Mouse (Mus musculus): ENCODE data around the gene Stag1. TPM values are rescaled to one million over a fixed set of nuclear protein-coding genes. Genes with fewer than 3 reads are reported as not detected.

The Stag1 gene
- total RNA-seq, 2 experiments from 2014 or later = 65.0 to 66.2 TPM

DNA sequence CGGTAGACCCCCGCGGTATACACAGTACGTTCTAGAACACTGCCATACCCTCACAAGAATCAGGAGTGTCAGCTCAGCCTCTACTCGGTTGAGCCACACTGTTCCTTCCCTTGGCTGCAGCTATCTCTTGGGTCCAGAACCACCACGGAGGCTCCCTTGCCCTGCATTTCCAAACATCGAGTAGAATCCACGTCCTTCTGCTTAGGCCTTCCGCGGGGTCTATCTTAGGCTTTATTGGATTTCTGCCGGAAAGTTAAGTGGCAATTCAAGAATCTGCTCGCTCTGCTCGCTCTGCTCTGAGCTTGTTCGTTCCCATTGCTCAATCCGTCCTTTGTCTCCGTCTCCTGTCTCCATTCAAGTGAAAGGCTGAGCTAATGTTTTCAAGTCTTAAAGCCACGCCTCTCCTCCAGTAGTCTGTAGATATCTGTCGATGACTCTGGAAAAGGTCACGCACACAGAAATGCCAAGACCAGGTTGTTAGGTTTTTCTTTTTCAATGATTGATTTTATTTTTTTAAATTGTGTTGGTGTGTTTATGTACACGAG lies 17.3 kb upstream of the Stag1 start:
- TF ChIP-seq CTCF (IDR thresholded peaks at IDR 0.05) = no peak
- no peak overlapping the region for H3K27ac ChIP-seq

GRCm38 (mm10) chr9:100581543-100582492 lies 15.8 kb upstream of the Stag1 start:
- Histone ChIP-seq H3K27ac (no peak overlapping the region), H3K4me3 (no peak overlapping the region)
- DNase-seq (ENCODE audit: extremely low spot score in 1 of 2, low spot score in 2 of 2) = no peak
- TF ChIP-seq CTCF (IDR thresholded peaks at IDR 0.05) = no peak
- intact Hi-C loops (cut with DNase I) = no loop called here

More for the DNA sequence above, 17.3 kb upstream of the Stag1 start:
- no peak overlapping the region for H3K4me3 ChIP-seq
- no peak for DNase-seq (ENCODE audit: extremely low spot score in 1 of 2, low spot score in 2 of 2)
- intact Hi-C loops (cut with DNase I) = no loop called here

DNA sequence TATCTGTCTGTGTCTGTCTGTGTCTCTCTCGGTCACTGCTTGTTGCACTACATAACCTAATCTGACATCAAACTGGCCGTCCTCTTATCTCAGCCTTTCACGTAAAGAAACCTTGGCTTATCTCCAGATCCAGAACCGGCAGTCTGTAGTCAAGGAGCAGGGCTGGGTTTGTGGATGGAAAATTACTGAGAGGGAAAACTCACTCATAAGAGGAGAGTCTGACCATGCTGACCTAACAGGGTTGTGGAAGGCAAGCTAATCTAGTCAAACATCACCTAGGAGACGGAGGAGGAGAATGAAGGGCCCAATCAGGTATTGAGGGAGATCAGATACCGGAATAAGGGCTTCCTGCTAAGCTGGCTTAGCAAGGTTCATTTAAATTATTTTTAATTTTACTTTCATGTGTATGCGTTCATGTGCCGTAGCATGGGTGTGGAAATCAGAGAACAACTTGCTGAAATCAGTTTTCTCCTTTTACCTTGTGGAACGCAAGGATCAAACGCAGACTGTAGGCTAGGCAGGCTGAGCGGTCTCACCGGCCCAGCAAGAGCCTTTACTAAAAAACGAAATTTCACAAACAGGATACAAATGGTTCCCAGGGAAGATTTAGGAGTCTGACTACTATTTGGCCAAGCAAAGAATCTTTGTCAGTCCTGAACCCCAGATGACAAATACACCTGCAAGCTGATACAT lies 14.6 kb upstream of the Stag1 start:
- no peak for TF ChIP-seq CTCF (IDR thresholded peaks at IDR 0.05)
- Histone ChIP-seq H3K4me3 (no peak overlapping the region), H3K27ac (no peak overlapping the region)
- intact Hi-C loops (cut with DNase I) = no loop called here
- DNase-seq (ENCODE audit: extremely low spot score in 1 of 2, low spot score in 2 of 2) = no peak

- intact Hi-C loops (cut with DNase I) = no loop called here
- DNase-seq (ENCODE audit: extremely low spot score in 1 of 2, low spot score in 2 of 2) = no peak
- Histone ChIP-seq H3K27ac (no peak overlapping the region), H3K4me3 (no peak overlapping the region)
- no peak for TF ChIP-seq CTCF (IDR thresholded peaks at IDR 0.05)
Measured at GRCm38 (mm10) chr9:100584031-100584430, 13.6 kb upstream of the Stag1 start.

- no peak for TF ChIP-seq CTCF (IDR thresholded peaks at IDR 0.05)
- no peak for DNase-seq (ENCODE audit: extremely low spot score in 1 of 2, low spot score in 2 of 2)
- Histone ChIP-seq H3K4me3 (no peak overlapping the region), H3K27ac (no peak overlapping the region)
- intact Hi-C loops (cut with DNase I) = no loop called here
Measured at GRCm38 (mm10) chr9:100590462-100590861, 7.1 kb upstream of the Stag1 start.

- TF ChIP-seq CTCF (IDR thresholded peaks at IDR 0.05) = no peak
- intact Hi-C loops (cut with DNase I) = no loop called here
- H3K27ac ChIP-seq = no peak overlapping the region
Measured at GRCm38 (mm10) chr9:100596317-100596716, 1.3 kb upstream of the Stag1 start.

DNA sequence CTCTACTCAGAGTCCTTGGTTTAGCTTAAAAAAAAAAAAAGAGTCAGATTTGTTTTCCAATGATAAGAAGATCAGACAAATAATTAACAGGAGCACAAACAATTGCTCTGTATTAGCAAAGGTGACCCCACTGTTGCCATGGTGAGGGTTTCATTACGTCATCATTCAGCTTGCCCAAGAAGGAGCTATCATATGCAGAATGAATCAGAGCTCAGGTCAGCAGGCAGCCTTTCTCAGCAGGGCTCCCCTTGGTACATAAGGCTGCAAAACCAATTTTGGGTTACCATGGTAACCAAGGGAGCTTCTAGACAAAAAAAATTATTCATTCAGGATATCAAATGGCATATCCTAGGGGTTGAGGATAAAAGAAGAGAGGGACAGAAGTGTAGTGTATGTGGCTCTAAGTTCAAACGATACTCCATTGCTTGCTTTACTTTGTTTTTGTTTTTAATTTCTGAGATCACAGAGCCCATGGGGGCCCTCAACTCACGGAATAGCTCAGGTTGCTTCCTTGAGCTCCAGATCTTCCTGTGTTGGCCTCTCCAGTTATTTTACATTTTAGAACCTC lies 2.2 kb downstream of the Stag1 start:
- H3K27ac ChIP-seq = no peak overlapping the region
- DNase-seq (ENCODE audit: extremely low spot score in 1 of 2, low spot score in 2 of 2) = no peak
- no peak overlapping the region for H3K4me3 ChIP-seq
- intact Hi-C loops (cut with DNase I) = no loop called here
- no peak for TF ChIP-seq CTCF (IDR thresholded peaks at IDR 0.05)

More at GRCm38 (mm10) chr9:100596317-100596716, 1.3 kb upstream of the Stag1 start:
- H3K4me3 ChIP-seq = no peak overlapping the region
- no peak for DNase-seq (ENCODE audit: extremely low spot score in 1 of 2, low spot score in 2 of 2)

- no peak for TF ChIP-seq CTCF (IDR thresholded peaks at IDR 0.05)
- no peak overlapping the region for H3K4me3 ChIP-seq
- intact Hi-C loops (cut with DNase I) = no loop called here
- H3K27ac ChIP-seq = no peak overlapping the region
- no peak for DNase-seq (ENCODE audit: extremely low spot score in 1 of 2, low spot score in 2 of 2)
Measured at GRCm38 (mm10) chr9:100602130-100602529, 4.5 kb downstream of the Stag1 start.

- intact Hi-C loops (cut with DNase I) = no loop called here
- H3K27ac ChIP-seq = no peak overlapping the region
- TF ChIP-seq CTCF (IDR thresholded peaks at IDR 0.05) = no peak
- H3K4me3 ChIP-seq = no peak overlapping the region
- DNase-seq (ENCODE audit: extremely low spot score in 1 of 2, low spot score in 2 of 2) = no peak
Measured at GRCm38 (mm10) chr9:100603156-100603555, 5.6 kb downstream of the Stag1 start.

DNA sequence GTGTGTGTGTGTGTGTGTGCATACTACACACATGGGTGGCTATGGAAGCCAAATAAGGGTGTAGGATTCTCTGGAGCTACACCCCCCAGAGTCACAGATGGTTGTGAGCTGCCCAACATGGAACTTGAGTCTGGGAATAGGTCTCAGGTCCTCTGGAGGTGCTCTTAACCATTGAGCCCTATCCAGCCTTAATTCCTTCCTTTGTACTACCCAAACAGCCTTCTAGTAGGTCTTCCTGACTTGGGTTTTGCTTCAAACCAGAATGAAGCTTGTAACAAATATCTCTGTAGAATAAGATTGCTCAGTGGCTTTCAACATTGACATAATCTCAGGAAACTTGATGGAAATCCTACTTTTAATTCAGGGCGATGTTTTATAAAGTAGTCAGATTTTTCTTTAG lies 7.9 kb downstream of the Stag1 start:
- H3K27ac ChIP-seq = peak overlapping the region; percentile 29; the same call in 1 of the 2 replicates
- no peak for TF ChIP-seq CTCF (IDR thresholded peaks at IDR 0.05)
- intact Hi-C loops (cut with DNase I) = loop anchor here (5.0 kb wide), 1 partner anchor 33 kb away; the partner anchor contains the start of gene Slc35g2
- DNase-seq (ENCODE audit: extremely low spot score in 1 of 2, low spot score in 2 of 2) = no peak
- H3K4me3 ChIP-seq = no peak overlapping the region

- Histone ChIP-seq H3K4me3 (no peak overlapping the region), H3K27ac (peak overlapping the region; percentile 29; the same call in 1 of the 2 replicates)
- peak; percentile 35 to 46 for DNase-seq (ENCODE audit: extremely low spot score in 1 of 2, low spot score in 2 of 2)
- no peak; the same call in 1 of the 2 replicates for TF ChIP-seq CTCF (IDR thresholded peaks at IDR 0.05)
- intact Hi-C loops (cut with DNase I) = loop anchor here (2.0 to 5.0 kb wide), 2 partner anchors 34 to 45 kb away; partner anchors contain the start of gene Slc35g2
Measured at GRCm38 (mm10) chr9:100605985-100606554, 8.5 kb downstream of the Stag1 start.
